Mouse (Mus musculus) forebrain, postnatal 0 days (tissue): ENCODE measurements around the gene Zfp871. TPM values are rescaled to one million over a fixed set of nuclear protein-coding genes. Genes with fewer than 3 reads are reported as not detected.

Source experiments
- ATAC-seq: fragments of 200-750 bp; cut with Nextera tagmentation; 2 replicates; pipeline ENCODE4 v1.8.0; 2017; ENCODE audit warnings: mild to moderate bottlenecking, moderate library complexity
- DNase-seq: peaks from one replicate; pipeline ENCODE4 v3.0.0-alpha.2; 2015
- H3K27ac ChIP-seq: fragments of 300-500 bp; sonication (generic); 2 replicates; pipeline ENCODE4 v1.5.1; 2014; ENCODE audit warnings: low read depth, mild to moderate bottlenecking, antibody characterized with exemption, low read length, moderate library complexity, mixed read lengths
- H3K27me3 ChIP-seq: fragments of 300-500 bp; sonication (generic); 2 replicates; pipeline ENCODE4 v1.6.1; 2014; ENCODE audit warnings: mild to moderate bottlenecking, low read length, mixed read lengths; ENCODE audit not compliant: insufficient read depth
- H3K36me3 ChIP-seq: fragments of 300-500 bp; sonication (generic); 2 replicates; pipeline ENCODE4 v1.6.1; 2014; ENCODE audit warnings: mild to moderate bottlenecking, moderate library complexity; ENCODE audit not compliant: insufficient read depth
- H3K4me1 ChIP-seq: fragments of 300-500 bp; sonication (generic); 2 replicates; pipeline ENCODE4 v1.6.1; 2014; ENCODE audit warnings: antibody characterized with exemption; ENCODE audit not compliant: insufficient read depth
- H3K4me2 ChIP-seq: fragments of 300-500 bp; sonication (generic); 2 replicates; pipeline ENCODE4 v1.6.1; 2014; ENCODE audit warnings: low read depth, mild to moderate bottlenecking, moderate library complexity
- H3K4me3 ChIP-seq: fragments of 300-500 bp; sonication (generic); 2 replicates; pipeline ENCODE4 v1.5.1; 2014; ENCODE audit warnings: low read depth, low read length, mixed read lengths
- H3K9ac ChIP-seq: fragments of 300-500 bp; sonication (generic); 2 replicates; pipeline ENCODE4 v1.6.1; 2014; ENCODE audit warnings: mild to moderate bottlenecking
- H3K9me3 ChIP-seq: fragments of 300-500 bp; sonication (generic); 2 replicates; pipeline ENCODE4 v1.6.1; 2016; ENCODE audit warnings: low read length
- CTCF ChIP-seq: sonication (generic); IDR thresholded peaks from 2 replicates; pipeline ENCODE4 v1.5.1; 2016; ENCODE audit warnings: antibody characterized with exemption, control low read depth, low read depth
- WGBS: fragments of 180-500 bp; shearing (Covaris S2); extraction: QIAGEN DNeasy Blood & Tissue Kit; methylation state at CpG from one replicate; pipeline ENCODE4 v1.1.7; 2014; 5-methylcytosine and 5-hydroxymethylcytosine counted together
- polyA plus RNA-seq: library from polyadenylated mRNA; unstranded; fragments of >200 nt; fragmentation: Nextera tagmentation; extraction: Ambion mirVana; gene quantifications from 2 replicates; pipeline ENCODE4 v1.2.1, GENCODE M21; 2015
- total RNA-seq: library from RNA; depleted of rRNA; stranded (reverse); fragments of >200 nt; gene quantifications from 2 replicates; pipeline ENCODE4 v1.2.3, GENCODE M21; 2014; rRNA removed

Gene Zfp871
- total RNA-seq (31.6 and 40.2 TPM in 2 replicates), polyA plus RNA-seq (26.0 and 51.2 TPM in 2 replicates)

DNA sequence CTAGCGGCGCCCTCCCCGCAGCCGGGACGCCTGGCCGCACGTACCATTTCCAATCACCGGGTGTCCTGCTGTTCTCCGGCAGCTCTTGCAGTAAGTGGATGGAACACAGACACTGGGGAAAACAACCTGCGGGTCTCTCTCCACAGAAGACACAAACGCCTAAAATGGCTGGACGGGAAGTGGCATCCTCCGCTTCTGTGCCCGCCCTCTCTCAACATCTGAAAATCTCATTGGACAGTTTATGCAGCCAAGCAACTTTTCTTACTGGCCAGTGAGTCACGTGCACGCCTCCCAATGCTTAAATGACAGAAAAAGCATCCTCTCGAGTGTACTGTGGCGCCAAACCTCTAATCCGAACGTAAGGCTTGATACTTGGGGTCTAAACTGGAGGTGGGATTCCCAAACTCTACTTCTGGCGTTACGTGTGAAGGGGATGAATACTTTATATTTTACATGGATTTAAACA lies at the start of gene Zfp871:
Gene Zfp871 (minus strand): TSS at position 194 of the 466 bp plus-strand sequence.
- DNase-seq = peak; percentile 94
- no peak for TF ChIP-seq CTCF
- peak within 1 kb of the TSS; percentile 95 for H3K27ac ChIP-seq
- H3K4me2 ChIP-seq = peak within 1 kb of the TSS; percentile 61
- peaks cover 20% of the 10 kb centered on the region for H3K4me1 ChIP-seq
- no peaks in the 10 kb centered on the region for H3K27me3 ChIP-seq
- H3K4me3 ChIP-seq = peak within 1 kb of the TSS; percentile 78
- 3% methylated on average over 22 of the region's 22 CpGs for WGBS
- H3K9me3 ChIP-seq = no peaks in the 10 kb centered on the region
- peak; percentile 99 for ATAC-seq
- H3K36me3 ChIP-seq = 0 out of 2 replicates have a peak, but pooled peaks cover 10% of the 10 kb centered on the region
- peak within 1 kb of the TSS; percentile 97 for H3K9ac ChIP-seq

- Histone ChIP-seq H3K9ac (peak overlapping the region; percentile 99; the same call in 1 of the 2 replicates), H3K36me3 (no peaks in the 10 kb centered on the region), H3K4me2 (peak overlapping the region; percentile 60), H3K4me3 (peak overlapping the region; percentile 82), H3K27me3 (no peaks in the 10 kb centered on the region), H3K27ac (no peak overlapping the region), H3K9me3 (no peaks in the 10 kb centered on the region), H3K4me1 (peaks cover 6% of the 10 kb centered on the region; the same call in 1 of the 2 replicates)
- 37% methylated on average over 3 of the region's 3 CpGs for WGBS
- no peak for DNase-seq
- TF ChIP-seq CTCF = no peak
- ATAC-seq = 0 out of 2 replicates have a peak, but pooled peaks have one; percentile 0
Measured at GRCm38 (mm10) chr17:32830418-32830782, 42.3 kb upstream of the Zfp871 start.

- peak within 1 kb of the TSS; percentile 87 for H3K27ac ChIP-seq
- no peaks in the 10 kb centered on the region for H3K27me3 ChIP-seq
- H3K4me1 ChIP-seq = peaks cover 6% of the 10 kb centered on the region; the same call in 1 of the 2 replicates
- H3K9ac ChIP-seq = peak within 1 kb of the TSS; percentile 99
- no peaks in the 10 kb centered on the region for H3K9me3 ChIP-seq
- WGBS = 1% methylated on average over 35 of the region's 35 CpGs
- DNase-seq (peak; percentile 94), ATAC-seq (peak; percentile 100)
- H3K4me2 ChIP-seq = peak within 1 kb of the TSS; percentile 60
- no peaks in the 10 kb centered on the region for H3K36me3 ChIP-seq
- H3K4me3 ChIP-seq = peak within 1 kb of the TSS; percentile 82
- no peak for TF ChIP-seq CTCF
Measured at GRCm38 (mm10) chr17:32829540-32830417, 41.7 kb upstream of the Zfp871 start, which contains the start of gene Zfp799. Gene Zfp799 (minus strand): TSS chr17:32830261.

DNA sequence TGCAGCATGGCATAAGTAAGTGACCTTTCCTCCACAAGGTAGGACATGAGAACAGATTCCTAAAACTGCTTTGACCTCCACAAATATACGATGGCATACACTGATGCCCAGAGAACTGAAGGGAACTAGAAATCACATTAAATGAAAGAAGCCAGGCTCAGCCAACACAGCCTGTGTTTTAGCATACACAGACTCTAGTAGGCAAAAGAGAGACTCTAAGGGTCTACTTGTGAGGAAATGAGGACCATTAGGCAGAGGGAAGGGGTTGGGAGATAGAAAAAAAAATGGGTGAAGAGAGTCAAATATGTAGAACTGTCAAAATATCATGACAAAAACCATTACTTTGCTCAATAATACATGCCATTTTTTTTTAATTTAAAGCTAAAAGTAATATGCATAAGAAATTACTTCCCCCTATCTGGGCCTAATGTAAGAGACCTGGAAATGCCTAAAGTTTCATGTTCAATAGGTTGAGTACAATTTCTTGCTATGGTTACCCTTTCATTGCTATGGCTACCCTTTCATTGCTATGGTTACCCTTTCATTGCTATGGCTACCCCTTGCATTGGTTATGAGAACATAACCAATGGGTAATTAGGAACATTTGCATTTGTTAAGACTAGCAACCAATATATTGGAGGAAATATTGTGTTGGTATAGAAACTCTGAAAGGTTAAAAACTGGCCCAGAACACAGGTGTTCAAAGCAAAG lies 28.1 kb upstream of the Zfp871 start:
- WGBS = 69% methylated on average over 1 of the region's 1 CpGs
- Histone ChIP-seq H3K4me3 (no peak overlapping the region), H3K27me3 (no peaks in the 10 kb centered on the region), H3K4me2 (no peak overlapping the region), H3K9ac (no peak overlapping the region), H3K36me3 (peaks cover 33% of the 10 kb centered on the region), H3K27ac (no peak overlapping the region), H3K4me1 (no peaks in the 10 kb centered on the region), H3K9me3 (no peaks in the 10 kb centered on the region)
- DNase-seq (no peak), ATAC-seq (peak; percentile 50; the same call in 1 of the 2 replicates)
- TF ChIP-seq CTCF = no peak

DNA sequence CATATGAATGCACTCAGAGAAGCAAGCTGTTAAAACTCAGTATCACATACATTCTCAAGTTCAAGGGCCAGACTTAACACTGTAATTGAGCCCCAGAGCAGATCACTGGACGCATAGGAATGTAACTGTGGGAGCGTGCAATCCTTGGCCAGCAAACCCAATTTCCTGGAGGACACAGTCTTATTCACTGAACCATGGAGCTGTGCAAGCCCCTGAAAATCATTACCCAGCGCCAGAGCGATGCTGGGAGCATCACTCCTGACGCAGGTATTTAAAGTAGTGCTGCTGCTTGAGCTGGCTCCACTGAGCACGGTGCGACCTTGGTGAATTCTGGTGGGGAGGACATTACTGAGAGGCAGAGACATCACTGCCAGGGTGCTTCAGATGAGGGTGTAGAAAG lies 26.0 kb upstream of the Zfp871 start:
- ATAC-seq (no peak), DNase-seq (no peak)
- H3K27ac ChIP-seq = no peak overlapping the region
- 78% methylated on average over 7 of the region's 7 CpGs for WGBS
- no peak overlapping the region for H3K4me3 ChIP-seq
- peaks cover 15% of the 10 kb centered on the region for H3K36me3 ChIP-seq
- no peaks in the 10 kb centered on the region for H3K27me3 ChIP-seq
- H3K4me1 ChIP-seq = no peaks in the 10 kb centered on the region
- H3K4me2 ChIP-seq = no peak overlapping the region
- H3K9me3 ChIP-seq = no peaks in the 10 kb centered on the region
- TF ChIP-seq CTCF = no peak
- H3K9ac ChIP-seq = no peak overlapping the region

DNA sequence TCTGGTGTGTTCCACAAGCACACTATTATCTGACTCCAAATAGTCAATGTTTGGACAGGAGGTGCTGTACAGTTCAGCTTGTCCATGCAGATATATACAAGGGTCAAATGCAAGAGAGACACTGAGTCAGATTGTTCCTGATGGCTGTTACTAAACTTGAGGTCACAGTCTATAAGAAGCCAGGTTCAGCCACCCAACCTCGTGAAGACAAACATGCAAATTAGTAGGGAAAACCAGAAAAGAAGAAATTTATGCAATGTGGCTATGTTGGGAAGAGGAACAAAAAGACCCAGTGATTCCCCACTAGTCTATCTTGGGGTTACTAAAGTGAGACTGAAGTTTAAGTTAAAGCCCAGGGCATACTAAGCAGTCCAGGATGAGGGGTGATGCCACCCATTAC lies 22.6 kb upstream of the Zfp871 start:
- TF ChIP-seq CTCF = no peak
- no peak overlapping the region for H3K4me2 ChIP-seq
- ATAC-seq = no peak
- no peak overlapping the region for H3K9ac ChIP-seq
- H3K9me3 ChIP-seq = no peaks in the 10 kb centered on the region
- DNase-seq = no peak
- no peaks in the 10 kb centered on the region for H3K27me3 ChIP-seq
- 35% methylated on average over 1 of the region's 1 CpGs for WGBS
- no peak overlapping the region for H3K27ac ChIP-seq
- peaks cover 3% of the 10 kb centered on the region; the same call in 1 of the 2 replicates for H3K4me1 ChIP-seq
- no peak overlapping the region for H3K4me3 ChIP-seq
- no peaks in the 10 kb centered on the region for H3K36me3 ChIP-seq
